Mouse (Mus musculus) left cerebral cortex, postnatal 25 days (tissue): ENCODE results near the gene Fancg. TPM values are rescaled to one million over a fixed set of nuclear protein-coding genes. Genes with fewer than 3 reads are reported as not detected.

Experiments used
- DNase-seq, 2 experiments: peaks; one replicate each; pipeline ENCODE4 v3.0.0; 2022; ENCODE audit warnings: low spot score in 2 of 2, mixed read lengths in 1 of 2
- intact Hi-C: fragments of 180-260 bp; cut with DNase I; formaldehyde crosslinking; loops from one replicate; pipeline ENCODE4 v1.15.1; 2025
- total RNA-seq, 2 experiments: library from RNA; stranded (reverse); gene quantifications; 2 replicates each; pipeline ENCODE4 v1.2.3; 2021

Fancg gene
- total RNA-seq: 10 to 100 TPM in 1 of 2 experiments, 1 to 10 TPM in 1; 9.1 to 12.1 TPM

- intact Hi-C loops: loop anchor here (2.0 kb wide), 1 partner anchor 14 kb away; the partner anchor contains the start of gene Pigo
Measured at GRCm38 (mm10) chr4:43010161-43011038, at the start of gene Fancg. Gene Fancg (minus strand): TSS chr4:43010506.

DNA sequence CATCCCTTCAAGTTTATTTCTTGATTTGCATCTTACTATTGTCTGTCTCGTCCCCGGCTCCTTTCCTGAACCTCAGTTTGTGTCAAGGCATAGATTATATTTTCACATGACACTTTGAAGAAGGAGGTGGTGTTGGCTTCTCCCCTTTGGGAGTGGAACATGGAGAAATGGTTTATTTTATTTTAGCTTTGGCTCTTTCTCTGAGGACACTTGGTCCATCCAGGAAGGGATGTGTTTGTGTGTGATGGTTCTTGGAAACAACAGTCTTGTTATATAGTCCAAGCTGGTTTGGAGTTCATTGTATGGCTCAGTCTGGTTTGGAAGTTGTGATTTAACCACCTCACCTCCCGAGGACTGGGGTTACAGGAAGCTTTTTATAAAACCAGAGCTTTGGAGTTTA, 49.4 kb upstream of the Fancg start:
- no peak for DNase-seq
- intact Hi-C loops: loop anchor here (5.0 kb wide), 1 partner anchor 188 kb away; no protein-coding TSS in a partner anchor

More at GRCm38 (mm10) chr4:43010161-43011038, at the start of gene Fancg:
- peak; percentile 83 to 89 for DNase-seq

- intact Hi-C loops: loop anchor here (5.0 kb wide), 1 partner anchor 188 kb away; no protein-coding TSS in a partner anchor
- peak; percentile 84 to 90 for DNase-seq
Measured at GRCm38 (mm10) chr4:43058753-43059654, 48.7 kb upstream of the Fancg start, which contains the start of gene Unc13b. Gene Unc13b (plus strand): TSS chr4:43058953.

- no peak for DNase-seq
- intact Hi-C loops: loop anchor here (5.0 kb wide), 1 partner anchor 189 kb away; no protein-coding TSS in a partner anchor
Measured at GRCm38 (mm10) chr4:43058392-43058752, 48.1 kb upstream of the Fancg start.

- intact Hi-C loops: loop anchor here (5.0 kb wide), 1 partner anchor 190 kb away; no protein-coding TSS in a partner anchor
- DNase-seq: no peak
Measured at GRCm38 (mm10) chr4:43057654-43058053, 47.3 kb upstream of the Fancg start.

GRCm38 (mm10) chr4:43052627-43053026, 42.3 kb upstream of the Fancg start:
- intact Hi-C loops: no loop called here
- DNase-seq: peak in 1 of 2 experiments; percentile 60

- DNase-seq: peak; percentile 78 to 91
- intact Hi-C loops: loop anchor here (5.0 kb wide), 3 partner anchors 70 to 375 kb away; no protein-coding TSS in a partner anchor
Measured at GRCm38 (mm10) chr4:43047231-43047630, 36.9 kb upstream of the Fancg start.

DNA sequence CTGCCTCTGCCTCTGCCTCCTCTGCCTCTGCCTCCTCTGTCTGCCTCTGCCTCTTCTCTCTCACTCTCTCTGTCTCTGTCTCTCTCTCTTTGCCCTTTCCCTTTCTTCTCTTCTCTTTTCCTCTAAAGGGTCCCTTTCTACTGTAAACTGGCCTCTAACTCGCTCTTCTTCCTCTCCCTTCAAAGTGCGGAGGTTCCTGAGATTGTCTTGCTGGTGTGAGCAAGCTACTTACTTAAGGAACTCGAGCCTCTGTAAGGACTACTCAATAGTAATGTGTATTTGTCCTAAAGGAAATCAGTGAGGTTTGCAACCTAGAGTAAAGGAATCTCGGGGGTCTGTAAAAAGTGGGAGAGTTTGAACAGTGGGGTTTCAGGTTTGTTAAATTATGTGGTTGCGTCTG, 36.3 kb upstream of the Fancg start:
- DNase-seq: no peak
- intact Hi-C loops: loop anchor here (5.0 kb wide), 3 partner anchors 71 to 376 kb away; no protein-coding TSS in a partner anchor

GRCm38 (mm10) chr4:43045659-43046302, 35.5 kb upstream of the Fancg start, which contains the start of gene Fam214b:
Gene Fam214b (minus strand): TSS chr4:43046220.
- DNase-seq: peak; percentile 87 to 96
- intact Hi-C loops: loop anchor here (5.0 kb wide), 3 partner anchors 72 to 377 kb away; no protein-coding TSS in a partner anchor

DNA sequence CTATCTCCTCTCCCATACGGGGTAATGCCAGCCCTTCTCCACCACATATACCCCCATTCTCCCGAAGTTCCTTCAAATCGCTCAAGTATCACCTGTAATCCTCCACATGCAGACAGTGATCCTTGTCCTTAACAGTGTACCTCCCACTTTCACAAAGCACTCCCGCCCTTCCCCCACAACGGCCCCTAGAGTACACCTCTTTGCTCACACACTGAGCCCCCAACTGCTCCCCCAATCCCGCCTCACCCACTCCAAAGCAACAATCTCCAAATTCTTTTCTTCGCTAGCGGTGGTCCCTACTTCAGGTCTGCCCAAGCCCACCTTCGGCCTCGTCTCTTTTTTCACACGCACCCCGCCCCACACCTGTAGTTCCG, 35.0 kb upstream of the Fancg start:
- intact Hi-C loops: loop anchor here (5.0 kb wide), 3 partner anchors 72 to 377 kb away; no protein-coding TSS in a partner anchor
- no peak for DNase-seq

DNA sequence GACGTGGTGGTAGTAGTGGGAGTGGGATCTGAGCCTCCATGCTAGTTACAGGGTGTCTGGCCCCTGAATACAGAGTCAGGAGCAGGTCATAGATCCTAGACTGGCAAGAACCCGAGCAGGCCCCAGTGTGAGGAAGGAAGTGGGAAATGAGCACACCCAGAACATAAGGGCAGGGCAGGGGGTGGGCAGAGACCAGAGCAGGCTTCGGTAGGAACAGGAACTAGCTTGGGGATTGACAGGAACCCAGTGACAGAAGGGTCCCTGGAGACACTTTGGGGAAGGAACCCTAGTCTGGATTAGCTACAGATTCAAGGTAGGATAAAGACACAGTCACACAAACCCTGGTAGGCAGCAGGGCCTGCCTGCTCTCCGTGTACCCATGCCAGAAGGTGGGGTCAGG, 34.4 kb upstream of the Fancg start:
- DNase-seq: no peak
- intact Hi-C loops: loop anchor here (5.0 kb wide), 3 partner anchors 73 to 378 kb away; no protein-coding TSS in a partner anchor

DNA sequence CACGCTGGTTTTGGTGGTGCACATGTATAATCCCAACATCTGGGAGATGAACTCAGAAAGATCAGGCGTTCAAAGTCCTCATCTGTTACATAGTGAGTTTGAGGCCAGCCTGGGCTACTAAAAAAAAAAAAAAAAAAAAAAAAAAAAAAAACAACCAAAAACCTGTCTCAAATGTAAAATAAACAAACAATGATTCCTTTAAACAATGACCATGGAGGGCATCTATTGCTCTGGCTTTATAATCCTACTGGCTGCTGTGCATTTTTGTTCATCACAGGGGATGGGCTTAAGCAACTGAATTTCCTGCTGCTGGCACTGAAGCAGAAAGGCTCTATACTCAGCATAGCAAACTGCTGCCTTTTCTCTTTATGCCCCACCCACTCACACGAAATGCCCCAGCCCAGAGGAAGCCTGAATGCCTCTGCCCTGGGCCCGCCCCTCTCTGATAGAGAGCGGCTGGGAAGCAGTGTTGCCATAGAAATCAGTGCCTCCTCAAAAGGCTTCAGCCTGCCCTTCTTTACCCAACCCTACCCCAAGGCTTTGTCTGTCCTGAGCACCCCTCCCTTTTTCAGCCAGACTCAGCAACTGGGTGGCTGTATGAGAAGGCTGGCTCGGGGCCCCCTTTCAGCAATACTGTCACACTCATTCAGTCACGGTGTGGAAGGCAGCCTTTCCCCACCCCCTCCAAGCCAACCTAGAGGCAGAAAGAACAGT, 33.5 kb upstream of the Fancg start:
- peak in 1 of 2 experiments; percentile 69 for DNase-seq
- intact Hi-C loops: no loop called here

GRCm38 (mm10) chr4:43040881-43041547, 30.7 kb upstream of the Fancg start:
- intact Hi-C loops: no loop called here

DNA sequence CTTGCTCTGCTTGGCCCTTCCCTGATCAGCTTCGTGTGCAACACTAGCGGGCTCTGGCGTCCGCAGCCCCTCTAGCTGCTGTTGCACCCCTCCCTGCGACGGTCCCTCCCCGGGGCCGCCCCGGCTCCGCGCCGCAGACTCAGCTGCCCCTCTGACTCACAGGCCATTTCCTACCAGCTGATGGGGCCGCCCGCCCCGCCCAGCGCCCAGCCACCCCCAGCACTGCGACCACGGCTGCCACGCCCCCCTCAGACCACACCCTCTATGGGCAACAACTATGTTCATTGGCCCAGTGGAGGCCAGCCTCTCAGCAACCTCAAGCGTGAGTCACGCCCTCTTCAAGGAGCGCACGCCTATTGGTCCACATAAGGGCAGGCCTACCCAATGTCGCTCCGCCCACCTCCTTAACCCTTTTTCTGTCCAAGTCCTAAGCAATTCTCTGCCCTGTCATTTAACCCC, 29.8 kb upstream of the Fancg start:
- intact Hi-C loops: no loop called here
- DNase-seq: peak; percentile 92 to 98

More at GRCm38 (mm10) chr4:43040881-43041547, 30.7 kb upstream of the Fancg start:
- DNase-seq: no peak

GRCm38 (mm10) chr4:43039609-43040008, 29.3 kb upstream of the Fancg start:
- no peak for DNase-seq
- intact Hi-C loops: loop anchor here (10.0 kb wide), 1 partner anchor 525 kb away; the partner anchor contains the start of genes Creb3 and Tln1

- DNase-seq: peak in 1 of 2 experiments; percentile 71
- intact Hi-C loops: loop anchor here (10.0 kb wide), 1 partner anchor 526 kb away; the partner anchor contains the start of genes Creb3 and Tln1
Measured at GRCm38 (mm10) chr4:43038567-43039495, 28.5 kb upstream of the Fancg start.
